Mouse (Mus musculus) E14TG2a.4 (cell line): ENCODE measurements around the gene Jpt2.

ENCODE experiments used
- CTCF ChIP-seq: conservative IDR thresholded peaks from 2 replicates; pipeline ENCODE4 v1.5.1; 2014; ENCODE audit warnings: low read length
- POU5F1 ChIP-seq: IDR thresholded peaks from 2 replicates; pipeline ENCODE4 v1.6.1; 2014; ENCODE audit warnings: low read length, borderline replicate concordance

GRCm38 (mm10) chr17:24932431-24932830 is 28.1 kb downstream of the Jpt2 start:
- no peak for TF ChIP-seq CTCF
- no peak for TF ChIP-seq POU5F1
